Mouse (Mus musculus): Measurements from ENCODE around the gene Sel1l. TPM values are rescaled to one million over a fixed set of nuclear protein-coding genes. Genes with fewer than 3 reads are reported as not detected.
A peak's percentile ranks its signal among the peaks of the same experiment; 100 is the strongest.

The Sel1l gene
- polyA plus RNA-seq, 1 experiment from 2014 or later, result 111 TPM

DNA sequence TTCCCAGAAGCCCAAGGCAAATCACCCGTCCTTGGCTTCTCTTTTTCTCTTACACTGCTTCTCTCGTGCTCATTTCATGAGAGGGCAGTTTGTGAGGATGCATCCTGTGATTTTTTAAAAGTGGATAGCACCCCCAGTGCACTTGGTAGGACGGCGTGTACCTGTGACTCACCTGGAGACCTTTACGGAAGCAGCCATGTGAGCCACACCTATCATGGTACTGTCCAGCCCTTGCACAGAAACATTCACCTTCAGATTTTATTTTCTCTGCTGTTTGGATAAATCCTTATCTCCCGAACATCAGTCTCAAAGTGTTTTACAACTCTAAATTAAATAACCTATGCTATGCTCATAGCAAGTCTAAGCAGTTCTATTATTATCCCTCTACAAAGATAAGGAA lies 80.8 kb downstream of the Sel1l start:
- ATAC-seq (ENCODE audit: low read depth), result no peak
- Histone ChIP-seq H3K4me1 (replicated peaks) (peaks cover 31% of the 10 kb centered on the region), H3K9ac (no peak overlapping the region), H3K27ac (replicated peaks) (no peak overlapping the region), H3K4me3 (no peak overlapping the region), H3K27me3 (no peaks in the 10 kb centered on the region), H3K9me3 (no peaks in the 10 kb centered on the region), H3K4me2 (no peak overlapping the region), H3K36me3 (no peaks in the 10 kb centered on the region)
- 94% methylated on average over 6 of the region's 6 CpGs for WGBS

GRCm38 (mm10) chr12:91766338-91767107 lies 82.4 kb downstream of the Sel1l start:
- Histone ChIP-seq H3K4me2 (peak overlapping the region; percentile 45), H3K4me3 (peak overlapping the region; percentile 13; the same call in 1 of the 2 replicates), H3K27me3 (no peaks in the 10 kb centered on the region), H3K27ac (replicated peaks) (0 out of 2 replicates have a peak overlapping the region, but pooled peaks have one; percentile 7), H3K9me3 (no peaks in the 10 kb centered on the region), H3K9ac (peak overlapping the region; percentile 36; the same call in 1 of the 2 replicates), H3K36me3 (no peaks in the 10 kb centered on the region), H3K4me1 (replicated peaks) (peaks cover 31% of the 10 kb centered on the region)
- WGBS, result 15% methylated on average over 14 of the region's 14 CpGs
- peak; percentile 78 for ATAC-seq (ENCODE audit: low read depth)

- no peak overlapping the region for H3K9ac ChIP-seq
- no peaks in the 10 kb centered on the region for H3K9me3 ChIP-seq
- ATAC-seq (ENCODE audit: low read depth), result no peak
- H3K36me3 ChIP-seq, result no peaks in the 10 kb centered on the region
- no peaks in the 10 kb centered on the region for H3K27me3 ChIP-seq
- H3K27ac ChIP-seq (replicated peaks), result no peak overlapping the region
- 50% methylated on average over 13 of the region's 13 CpGs for WGBS
- H3K4me1 ChIP-seq (replicated peaks), result peaks cover 31% of the 10 kb centered on the region
- H3K4me2 ChIP-seq, result no peak overlapping the region
- no peak overlapping the region for H3K4me3 ChIP-seq
These were observed 83.5 kb downstream of the Sel1l start for GRCm38 (mm10) chr12:91765504-91765903.

- no peaks in the 10 kb centered on the region for H3K9me3 ChIP-seq
- no peaks in the 10 kb centered on the region for H3K36me3 ChIP-seq
- no peak overlapping the region for H3K4me3 ChIP-seq
- no peak overlapping the region for H3K27ac ChIP-seq (replicated peaks)
- H3K27me3 ChIP-seq, result no peaks in the 10 kb centered on the region
- ATAC-seq (ENCODE audit: low read depth), result no peak; the same call in 1 of the 2 replicates
- H3K4me1 ChIP-seq (replicated peaks), result peaks cover 31% of the 10 kb centered on the region
- H3K9ac ChIP-seq, result no peak overlapping the region
- WGBS, result 2% methylated on average over 2 of the region's 2 CpGs
- no peak overlapping the region for H3K4me2 ChIP-seq
These were observed 83.9 kb downstream of the Sel1l start for GRCm38 (mm10) chr12:91765054-91765453.

DNA sequence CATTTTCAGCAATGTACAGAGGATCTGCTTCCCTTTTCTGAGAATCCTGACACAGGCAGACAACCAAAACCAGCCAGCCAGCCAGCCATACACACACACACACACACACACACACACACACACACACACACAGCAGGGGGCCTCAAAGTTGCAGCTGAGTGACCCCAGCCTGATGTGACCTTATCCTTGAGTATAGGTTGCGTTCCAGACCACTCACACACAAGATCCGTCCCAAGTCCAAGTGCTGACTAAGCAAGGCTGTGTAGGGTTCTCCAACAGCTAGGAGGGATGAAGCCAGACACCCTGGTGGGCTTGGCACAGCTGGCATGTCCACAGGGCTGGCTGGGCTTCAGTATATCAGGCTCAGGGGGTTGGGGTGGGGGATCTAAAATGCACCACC lies 84.5 kb downstream of the Sel1l start:
- ATAC-seq (ENCODE audit: low read depth), result no peak
- Histone ChIP-seq H3K4me2 (no peak overlapping the region), H3K4me3 (no peak overlapping the region), H3K36me3 (no peaks in the 10 kb centered on the region), H3K27me3 (no peaks in the 10 kb centered on the region), H3K9ac (no peak overlapping the region), H3K4me1 (replicated peaks) (peaks cover 31% of the 10 kb centered on the region), H3K9me3 (no peaks in the 10 kb centered on the region), H3K27ac (replicated peaks) (no peak overlapping the region)
- 51% methylated on average over 2 of the region's 2 CpGs for WGBS

- peaks cover 11% of the 10 kb centered on the region for H3K4me1 ChIP-seq (replicated peaks)
- H3K27me3 ChIP-seq, result no peaks in the 10 kb centered on the region
- no peak for ATAC-seq (ENCODE audit: low read depth)
- H3K4me3 ChIP-seq, result no peak overlapping the region
- no peaks in the 10 kb centered on the region for H3K9me3 ChIP-seq
- no peaks in the 10 kb centered on the region for H3K36me3 ChIP-seq
- WGBS, result 83% methylated on average over 3 of the region's 3 CpGs
- H3K27ac ChIP-seq (replicated peaks), result no peak overlapping the region
- H3K4me2 ChIP-seq, result no peak overlapping the region
- H3K9ac ChIP-seq, result no peak overlapping the region
These were observed 89.1 kb downstream of the Sel1l start for GRCm38 (mm10) chr12:91759836-91760235.

- Histone ChIP-seq H3K9me3 (no peaks in the 10 kb centered on the region), H3K27ac (replicated peaks) (no peak overlapping the region), H3K4me1 (replicated peaks) (no peaks in the 10 kb centered on the region), H3K36me3 (no peaks in the 10 kb centered on the region), H3K4me2 (no peak overlapping the region), H3K27me3 (no peaks in the 10 kb centered on the region), H3K4me3 (no peak overlapping the region), H3K9ac (no peak overlapping the region)
- no peak for ATAC-seq (ENCODE audit: low read depth)
- 76% methylated on average over 13 of the region's 13 CpGs for WGBS
These were observed 90.9 kb downstream of the Sel1l start for GRCm38 (mm10) chr12:91757854-91758562.

DNA sequence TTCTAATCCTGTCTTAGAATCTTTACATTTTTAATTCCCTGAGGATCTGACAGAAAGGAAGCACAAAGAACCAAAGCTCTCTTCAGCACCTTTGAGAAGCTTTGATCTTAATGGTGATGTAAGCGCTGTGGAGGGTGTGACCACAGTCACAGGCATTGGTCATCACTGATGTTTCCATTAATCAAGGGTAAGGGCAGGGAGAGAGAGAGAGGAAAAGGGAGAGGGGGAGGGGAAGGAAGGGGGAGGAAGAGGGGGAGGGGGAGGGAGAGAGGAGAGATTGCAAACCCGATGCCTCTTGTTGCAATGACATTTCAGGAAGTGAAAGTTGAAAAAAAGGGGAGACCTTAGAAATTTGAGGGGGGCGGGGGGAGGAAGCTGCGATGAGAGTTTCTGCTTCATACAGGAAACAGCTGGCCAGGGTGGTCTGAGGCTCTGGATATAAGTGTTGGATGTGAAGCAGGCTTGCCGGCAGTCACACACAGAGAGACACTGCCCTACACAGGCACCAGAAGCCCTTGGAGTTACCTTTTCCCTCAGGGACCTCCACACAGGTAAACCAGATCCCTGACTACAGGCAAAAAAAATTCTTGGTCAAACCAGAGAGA lies 92.3 kb downstream of the Sel1l start:
- no peak overlapping the region for H3K27ac ChIP-seq (replicated peaks)
- WGBS, result 58% methylated on average over 5 of the region's 5 CpGs
- ATAC-seq (ENCODE audit: low read depth), result no peak
- H3K4me3 ChIP-seq, result no peak overlapping the region
- H3K9ac ChIP-seq, result no peak overlapping the region
- no peak overlapping the region for H3K4me2 ChIP-seq
- no peaks in the 10 kb centered on the region for H3K4me1 ChIP-seq (replicated peaks)
- no peaks in the 10 kb centered on the region for H3K36me3 ChIP-seq
- H3K9me3 ChIP-seq, result no peaks in the 10 kb centered on the region
- H3K27me3 ChIP-seq, result no peaks in the 10 kb centered on the region

Small RNAs within 50 kb of the gene (microRNA-seq; reads per million reads assigned to microRNA genes)
- not detected for gene Gm22015

Other genes starting within 250 kb of the Sel1l start
- gene Ston2, start 60.8 kb downstream of the Sel1l start, polyA plus RNA-seq (2015; fragmentation: Nextera tagmentation; extraction: Ambion mirVana), result 6.8 and 7.4 TPM in 2 replicates

All from neural tube, embryonic 13.5 days (tissue).